Mouse (Mus musculus) stomach, postnatal 0 days (tissue): ENCODE measurements around the gene Ehd2. TPM values are rescaled to one million over a fixed set of nuclear protein-coding genes. Genes with fewer than 3 reads are reported as not detected.

Experiments
- ATAC-seq: fragments of 200-750 bp; cut with Nextera tagmentation; 2 replicates; pipeline ENCODE4 v1.8.0; 2017; ENCODE audit not compliant: low FRiP score, low TSS enrichment
- DNase-seq: peaks from one replicate; pipeline ENCODE4 v3.0.0-alpha.2; 2016; ENCODE audit warnings: low spot score
- H3K27ac ChIP-seq: fragments of 300-500 bp; sonication (generic); replicated peaks from 2 replicates; pipeline ENCODE4 v1.5.1; 2014; ENCODE audit warnings: mild to moderate bottlenecking, control low read depth
- H3K27me3 ChIP-seq: fragments of 300-500 bp; sonication (generic); 2 replicates; pipeline ENCODE4 v1.6.1; 2014; ENCODE audit warnings: low read length; ENCODE audit not compliant: control insufficient read depth, insufficient read depth
- H3K36me3 ChIP-seq: fragments of 300-500 bp; sonication (generic); 2 replicates; pipeline ENCODE4 v1.6.1; 2014; ENCODE audit warnings: low read length, mixed read lengths; ENCODE audit not compliant: control insufficient read depth, insufficient read depth
- H3K4me1 ChIP-seq: fragments of 300-500 bp; sonication (generic); replicated peaks from 2 replicates; pipeline ENCODE4 v1.6.1; 2014; ENCODE audit warnings: antibody characterized with exemption; ENCODE audit not compliant: control insufficient read depth, insufficient read depth
- H3K4me2 ChIP-seq: fragments of 300-500 bp; sonication (generic); replicated peaks from 2 replicates; pipeline ENCODE4 v1.6.1; 2014; ENCODE audit warnings: low read depth, mild to moderate bottlenecking, control low read depth, moderate library complexity
- H3K4me3 ChIP-seq: fragments of 300-500 bp; sonication (generic); 2 replicates; pipeline ENCODE4 v1.5.1; 2014; ENCODE audit warnings: low read depth, low read length, control low read depth
- H3K9ac ChIP-seq: fragments of 300-500 bp; sonication (generic); 2 replicates; pipeline ENCODE4 v1.6.1; 2014; ENCODE audit warnings: mild to moderate bottlenecking, low read length, control low read depth, mixed read lengths
- H3K9me3 ChIP-seq: fragments of 300-500 bp; sonication (generic); 2 replicates; pipeline ENCODE4 v1.6.1; 2016; ENCODE audit warnings: low read length; ENCODE audit not compliant: control insufficient read depth
- CTCF ChIP-seq: IDR thresholded peaks from 2 replicates; pipeline ENCODE4 v1.5.1; 2016; ENCODE audit warnings: antibody characterized with exemption, low read depth, mild to moderate bottlenecking, moderate library complexity
- EP300 ChIP-seq: optimal IDR thresholded peaks from 2 replicates; pipeline ENCODE3; 2016; ENCODE audit warnings: antibody characterized with exemption
- WGBS: fragments of 180-500 bp; shearing (Covaris S2); extraction: QIAGEN DNeasy Blood & Tissue Kit; methylation state at CpG from one replicate; pipeline ENCODE4 v1.1.7; 2014; 5-methylcytosine and 5-hydroxymethylcytosine counted together
- polyA plus RNA-seq: library from polyadenylated mRNA; unstranded; fragments of >200 nt; fragmentation: Nextera tagmentation; extraction: Ambion mirVana; gene quantifications from 2 replicates; pipeline ENCODE4 v1.2.1, GENCODE M21; 2015

Ehd2 gene
- polyA plus RNA-seq, 1 experiment from 2014 or later = 37.7 TPM

DNA sequence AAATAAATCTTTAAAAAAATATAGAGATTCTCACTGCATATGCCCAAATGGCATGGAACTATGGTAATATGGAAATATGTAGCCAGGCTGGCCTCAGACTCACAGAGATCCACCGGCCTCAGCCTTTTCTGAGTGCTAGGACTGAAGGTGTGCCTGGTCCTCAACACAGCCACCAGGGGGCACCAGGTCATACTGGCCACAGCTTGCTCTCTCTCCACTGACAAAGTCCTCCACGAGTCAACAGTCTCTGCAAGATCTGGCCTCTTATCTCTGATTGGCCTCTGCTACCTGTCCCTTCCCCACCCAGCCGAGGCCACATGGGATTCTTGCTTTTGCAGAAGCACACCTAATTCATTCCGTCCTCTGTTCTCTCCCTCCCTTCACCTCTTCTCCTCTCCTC lies 37.5 kb downstream of the Ehd2 start:
- WGBS = 23% methylated on average over 4 of the region's 4 CpGs
- Histone ChIP-seq H3K27me3 (no peaks in the 10 kb centered on the region), H3K36me3 (no peaks in the 10 kb centered on the region), H3K4me2 (no peak overlapping the region), H3K27ac (no peak overlapping the region), H3K4me1 (no peaks in the 10 kb centered on the region), H3K4me3 (no peak overlapping the region), H3K9me3 (no peaks in the 10 kb centered on the region), H3K9ac (no peak overlapping the region)
- TF ChIP-seq EP300 (no peak), CTCF (peak; percentile 80)
- ATAC-seq = peak; percentile 80
- peak; percentile 68 for DNase-seq

DNA sequence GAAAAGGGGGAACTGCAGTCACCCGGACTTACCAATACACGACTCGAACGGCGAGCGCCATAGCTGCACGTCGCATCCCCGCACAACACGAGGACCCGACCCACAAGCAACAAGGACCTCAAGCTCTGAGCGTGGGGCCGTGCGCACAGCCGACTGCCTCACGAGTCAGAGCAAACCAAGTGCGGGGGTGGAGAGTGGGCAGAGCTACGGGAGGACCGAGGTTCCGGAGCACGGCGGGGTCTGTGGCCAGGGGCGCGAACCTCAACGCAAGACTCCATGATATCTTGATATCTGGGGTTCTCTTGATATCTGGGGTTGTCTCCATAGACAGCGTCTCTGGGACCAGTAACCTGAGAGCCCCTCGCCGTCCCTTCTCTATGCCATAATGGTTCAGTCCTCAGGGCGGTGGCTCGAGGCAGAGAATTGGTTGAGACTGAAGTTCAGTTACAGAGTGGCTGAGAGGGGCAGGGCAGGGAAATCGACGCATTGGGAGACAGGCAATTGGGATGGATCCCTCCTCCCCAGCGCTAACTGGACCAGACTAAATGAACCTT lies 45.1 kb downstream of the Ehd2 start, which contains the start of gene Selenow:
Gene Selenow, minus strand, starts transcription at position 183 of the 554 bp plus-strand sequence.
- H3K4me3 ChIP-seq = peak within 1 kb of the TSS; percentile 66
- WGBS = under 1% methylated on average over 33 of the region's 33 CpGs
- peak within 1 kb of the TSS; percentile 84 for H3K9ac ChIP-seq
- peaks cover 6% of the 10 kb centered on the region; the same call in 1 of the 2 replicates for H3K4me1 ChIP-seq
- H3K4me2 ChIP-seq = peak within 1 kb of the TSS; percentile 76
- H3K27me3 ChIP-seq = no peaks in the 10 kb centered on the region
- peak within 1 kb of the TSS; percentile 87 for H3K27ac ChIP-seq
- ATAC-seq (peak; percentile 97), DNase-seq (peak; percentile 91)
- no peaks in the 10 kb centered on the region for H3K9me3 ChIP-seq
- peaks cover 6% of the 10 kb centered on the region; the same call in 1 of the 2 replicates for H3K36me3 ChIP-seq
- TF ChIP-seq EP300 = peak; percentile 57
- no peak; the same call in 1 of the 2 replicates for TF ChIP-seq CTCF

DNA sequence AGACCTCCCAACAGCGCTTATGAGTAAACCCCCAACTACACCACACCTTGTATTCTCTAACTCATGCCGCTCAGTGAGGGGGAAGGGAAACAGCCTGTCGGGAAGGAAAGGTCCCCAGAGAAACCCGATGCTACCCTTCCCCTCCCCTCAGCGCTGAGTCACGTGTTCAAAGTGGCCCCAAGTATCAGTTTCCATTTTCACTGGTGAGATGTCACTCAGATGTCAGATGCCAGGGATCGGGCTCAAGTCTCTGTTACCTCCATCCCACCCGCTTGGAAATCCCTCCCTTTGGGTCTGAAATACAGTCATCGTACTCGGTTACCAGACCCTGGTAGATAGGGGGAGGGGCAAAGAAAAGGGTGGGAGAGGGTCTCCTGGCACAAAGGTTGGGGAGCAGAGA lies 45.6 kb downstream of the Ehd2 start:
- peak overlapping the region; percentile 76 for H3K4me2 ChIP-seq
- peak overlapping the region; percentile 87 for H3K27ac ChIP-seq
- no peaks in the 10 kb centered on the region for H3K9me3 ChIP-seq
- DNase-seq (peak; percentile 54), ATAC-seq (peak; percentile 46)
- WGBS = 1% methylated on average over 10 of the region's 10 CpGs
- peak overlapping the region; percentile 66 for H3K4me3 ChIP-seq
- peaks cover 6% of the 10 kb centered on the region; the same call in 1 of the 2 replicates for H3K4me1 ChIP-seq
- no peaks in the 10 kb centered on the region for H3K27me3 ChIP-seq
- peak overlapping the region; percentile 84 for H3K9ac ChIP-seq
- TF ChIP-seq EP300 (no peak), CTCF (no peak)
- peaks cover 6% of the 10 kb centered on the region; the same call in 1 of the 2 replicates for H3K36me3 ChIP-seq

DNA sequence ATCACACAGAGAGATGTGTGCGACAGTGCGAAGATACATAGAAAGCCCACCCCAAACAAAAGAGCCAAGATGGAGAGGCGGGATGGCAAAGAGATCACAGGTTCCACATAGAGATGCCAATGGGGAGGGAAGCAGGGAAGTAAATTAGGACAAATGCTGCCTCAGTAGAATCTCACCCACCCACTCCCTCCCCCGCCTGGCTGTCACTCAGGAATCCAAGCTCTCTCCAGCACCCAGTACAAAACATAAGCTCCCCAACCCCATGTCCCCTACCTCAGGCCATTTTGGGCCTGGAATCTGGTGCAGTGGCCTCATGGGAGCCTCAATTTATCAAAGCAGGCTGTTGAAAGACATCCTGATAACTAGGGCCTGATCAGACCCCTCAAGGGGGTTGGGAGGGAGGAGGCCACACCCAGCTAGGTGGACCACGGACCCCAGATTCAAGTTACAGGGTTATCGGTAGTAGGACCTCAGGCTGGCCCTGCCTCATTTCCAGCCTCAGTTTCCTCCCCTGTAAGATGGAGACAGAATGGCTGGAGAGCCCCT lies 46.6 kb downstream of the Ehd2 start:
- Histone ChIP-seq H3K27me3 (no peaks in the 10 kb centered on the region), H3K9ac (peak overlapping the region; percentile 84; the same call in 1 of the 2 replicates), H3K9me3 (no peaks in the 10 kb centered on the region), H3K4me1 (peaks cover 6% of the 10 kb centered on the region; the same call in 1 of the 2 replicates), H3K27ac (0 out of 2 replicates have a peak overlapping the region, but pooled peaks have one; percentile 2), H3K4me2 (peak overlapping the region; percentile 76), H3K36me3 (peaks cover 6% of the 10 kb centered on the region; the same call in 1 of the 2 replicates), H3K4me3 (peak overlapping the region; percentile 66)
- TF ChIP-seq EP300 (no peak), CTCF (no peak)
- DNase-seq (no peak), ATAC-seq (no peak)
- 87% methylated on average over 6 of the region's 6 CpGs for WGBS

DNA sequence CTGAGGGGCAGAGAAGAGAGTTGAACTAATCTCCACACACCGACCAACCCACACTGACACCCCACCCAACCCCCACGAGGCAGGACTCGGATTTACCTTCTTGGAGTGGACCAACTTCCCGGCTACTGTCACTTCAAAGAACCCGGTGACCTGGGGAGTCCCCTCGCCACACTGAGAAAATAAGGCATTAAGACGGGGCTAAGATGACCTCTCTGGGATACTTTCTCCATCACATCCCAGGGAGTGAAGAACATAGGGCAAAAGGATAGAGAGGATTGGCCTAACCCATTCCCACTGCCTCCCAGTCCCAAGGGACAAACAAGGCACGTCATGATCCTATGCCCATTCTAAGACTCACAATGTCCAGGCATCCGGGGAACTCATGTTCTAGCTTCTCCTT lies 47.4 kb downstream of the Ehd2 start:
- TF ChIP-seq EP300 = no peak
- no peak for TF ChIP-seq CTCF
- Histone ChIP-seq H3K4me3 (no peak overlapping the region), H3K4me2 (0 out of 2 replicates have a peak overlapping the region, but pooled peaks have one; percentile 76), H3K9ac (no peak overlapping the region), H3K27me3 (no peaks in the 10 kb centered on the region), H3K4me1 (peaks cover 6% of the 10 kb centered on the region; the same call in 1 of the 2 replicates), H3K9me3 (no peaks in the 10 kb centered on the region), H3K27ac (no peak overlapping the region), H3K36me3 (peaks cover 6% of the 10 kb centered on the region; the same call in 1 of the 2 replicates)
- ATAC-seq (no peak), DNase-seq (no peak)
- WGBS = 95% methylated on average over 9 of the region's 9 CpGs

DNA sequence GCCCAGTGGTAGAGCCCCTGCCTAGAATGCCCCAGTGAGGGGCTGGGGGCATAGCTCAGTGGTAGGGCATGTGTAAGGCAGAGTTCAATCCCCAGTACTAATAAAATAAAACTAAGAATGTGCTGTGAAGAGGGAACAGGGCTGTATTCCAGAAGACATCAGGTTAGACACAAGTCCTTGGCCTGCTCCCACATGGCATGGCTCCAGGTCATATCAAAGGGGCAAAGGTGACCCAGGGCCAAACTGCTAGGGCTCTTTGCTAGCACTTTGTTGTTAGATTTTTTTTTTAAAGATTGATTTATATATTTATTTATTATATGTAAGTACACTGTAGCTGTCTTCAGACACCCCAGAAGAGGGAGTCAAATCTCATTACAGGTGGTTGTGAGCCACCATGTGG lies 49.0 kb downstream of the Ehd2 start:
- DNase-seq (no peak), ATAC-seq (no peak)
- Histone ChIP-seq H3K4me2 (no peak overlapping the region), H3K27ac (no peak overlapping the region), H3K9me3 (no peaks in the 10 kb centered on the region), H3K9ac (no peak overlapping the region), H3K4me3 (no peak overlapping the region), H3K4me1 (peaks cover 6% of the 10 kb centered on the region; the same call in 1 of the 2 replicates), H3K27me3 (no peaks in the 10 kb centered on the region), H3K36me3 (peaks cover 6% of the 10 kb centered on the region; the same call in 1 of the 2 replicates)
- TF ChIP-seq CTCF (no peak), EP300 (no peak)
